Mouse (Mus musculus) left cerebral cortex, postnatal 4 days (tissue): ENCODE data around the gene Aagab. TPM values are rescaled to one million over a fixed set of nuclear protein-coding genes. Genes with fewer than 3 reads are reported as not detected.
A peak's percentile ranks its signal among the peaks of the same experiment; 100 is the strongest.

Experiments used
- DNase-seq: peaks from one replicate; pipeline ENCODE4 v3.0.0-alpha.2; 2022
- intact Hi-C: fragments of 180-260 bp; cut with DNase I; formaldehyde crosslinking; loops from one replicate; pipeline ENCODE4 v1.15.1; 2025
- total RNA-seq, 2 experiments: library from RNA; stranded (reverse); gene quantifications; 2 replicates each; pipeline ENCODE4 v1.2.3; 2021

Gene Aagab
- 10 to 100 TPM; 46.5 to 47.2 TPM for total RNA-seq

- intact Hi-C loops = loop anchor here (10.0 kb wide), 1 partner anchor 467 kb away; no protein-coding TSS in a partner anchor
- peak; percentile 97 for DNase-seq
Measured at GRCm38 (mm10) chr9:63602043-63602939, at the start of gene Aagab, which contains the start of gene Iqch. Gene Aagab, plus strand, starts transcription at chr9:63602660. Gene Iqch, minus strand, starts transcription at chr9:63602493.

DNA sequence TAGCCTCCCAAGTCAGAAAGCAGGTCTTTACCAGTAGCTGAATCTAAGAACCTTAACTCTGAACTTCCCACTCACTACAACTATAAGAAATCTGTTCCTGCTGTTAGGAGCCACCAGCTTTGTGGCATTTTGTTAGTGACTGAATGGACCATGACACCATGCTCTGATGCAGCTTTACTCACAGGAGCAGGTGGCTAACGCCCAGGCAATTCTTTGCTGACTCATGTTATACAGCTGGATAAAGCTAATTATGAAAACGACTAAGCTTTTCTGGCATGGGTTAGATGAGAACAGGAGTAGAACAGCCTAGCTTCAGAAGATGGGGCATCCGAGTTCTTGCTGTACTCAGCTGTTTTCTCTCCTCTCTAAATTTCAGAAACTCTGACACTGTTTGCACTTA, 48.8 kb upstream of the Aagab start:
- no peak for DNase-seq
- intact Hi-C loops = no loop called here

DNA sequence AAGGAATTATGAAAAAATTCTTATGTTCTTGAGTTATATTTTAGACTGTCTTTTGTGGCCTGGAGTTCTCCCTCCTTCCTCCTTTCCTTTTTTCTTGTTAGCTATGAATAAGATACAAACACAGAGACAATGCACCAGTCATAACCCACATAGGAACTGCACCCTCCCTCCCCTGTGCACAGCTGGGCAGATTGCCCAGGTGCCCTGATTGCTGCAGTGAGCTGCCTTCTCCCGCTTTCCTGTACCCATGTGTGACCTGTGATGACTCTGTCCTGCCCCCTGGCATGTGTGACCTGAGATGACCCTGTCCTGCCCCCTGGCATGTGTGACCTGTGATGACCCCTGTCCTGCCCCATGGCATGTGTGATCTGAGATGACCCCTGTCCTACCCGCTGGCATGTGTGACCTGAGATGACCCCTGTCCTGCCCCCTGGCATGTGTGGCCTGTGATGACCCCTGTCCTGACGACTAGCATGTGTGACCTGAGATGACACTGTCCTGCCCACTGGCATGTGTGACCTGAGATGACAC, 46.9 kb upstream of the Aagab start:
- intact Hi-C loops = no loop called here
- DNase-seq = no peak

GRCm38 (mm10) chr9:63556316-63556715, 46.1 kb upstream of the Aagab start:
- no peak for DNase-seq
- intact Hi-C loops = no loop called here

- no peak for DNase-seq
- intact Hi-C loops = no loop called here
Measured at GRCm38 (mm10) chr9:63556933-63557332, 45.5 kb upstream of the Aagab start.

- DNase-seq = no peak
- intact Hi-C loops = no loop called here
Measured at GRCm38 (mm10) chr9:63561931-63562330, 40.5 kb upstream of the Aagab start.

- intact Hi-C loops = no loop called here
- no peak for DNase-seq
Measured at GRCm38 (mm10) chr9:63563436-63563835, 39.0 kb upstream of the Aagab start.

DNA sequence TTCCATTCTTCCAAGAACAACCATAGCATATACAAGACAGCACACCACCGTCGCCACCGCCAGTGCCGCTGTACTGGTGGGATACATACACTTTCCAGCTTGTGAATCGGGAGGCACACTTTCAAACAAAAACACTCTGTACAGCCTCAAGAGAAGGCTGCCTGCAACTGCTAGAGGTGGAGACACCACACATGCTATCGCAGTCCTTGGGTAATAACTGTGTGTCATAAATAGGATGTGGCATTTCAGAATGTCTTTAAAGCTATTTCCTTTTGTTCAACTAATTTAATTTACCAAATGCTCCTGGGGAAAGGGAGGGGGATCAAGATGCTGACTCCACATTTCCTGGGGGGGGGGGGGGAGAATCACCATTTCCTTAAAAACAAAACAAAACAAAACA, 34.1 kb upstream of the Aagab start:
- no peak for DNase-seq
- intact Hi-C loops = no loop called here

- intact Hi-C loops = no loop called here
- DNase-seq = peak; percentile 25
Measured at GRCm38 (mm10) chr9:63568808-63569207, 33.7 kb upstream of the Aagab start.

GRCm38 (mm10) chr9:63571895-63572294, 30.6 kb upstream of the Aagab start:
- intact Hi-C loops = no loop called here
- DNase-seq = peak; percentile 37

DNA sequence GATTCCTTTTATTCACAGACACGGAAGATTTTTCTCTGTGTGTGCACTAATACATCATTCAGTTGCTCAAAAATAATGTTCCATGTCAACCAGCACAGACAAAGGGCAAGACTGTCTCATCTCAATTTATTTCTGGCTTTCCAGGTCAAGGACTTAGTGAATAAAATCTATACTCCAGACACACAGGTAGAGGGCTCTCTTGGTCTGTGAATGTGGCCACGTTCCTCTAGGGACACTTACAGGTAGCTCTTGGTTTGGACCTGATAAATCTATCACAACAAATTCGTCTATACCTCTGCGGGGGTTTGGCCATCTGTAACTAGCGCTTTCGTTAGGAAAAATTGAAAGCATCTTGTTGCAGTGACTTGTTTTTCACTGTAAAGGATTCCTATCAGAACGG, 29.6 kb upstream of the Aagab start:
- DNase-seq = no peak
- intact Hi-C loops = no loop called here

DNA sequence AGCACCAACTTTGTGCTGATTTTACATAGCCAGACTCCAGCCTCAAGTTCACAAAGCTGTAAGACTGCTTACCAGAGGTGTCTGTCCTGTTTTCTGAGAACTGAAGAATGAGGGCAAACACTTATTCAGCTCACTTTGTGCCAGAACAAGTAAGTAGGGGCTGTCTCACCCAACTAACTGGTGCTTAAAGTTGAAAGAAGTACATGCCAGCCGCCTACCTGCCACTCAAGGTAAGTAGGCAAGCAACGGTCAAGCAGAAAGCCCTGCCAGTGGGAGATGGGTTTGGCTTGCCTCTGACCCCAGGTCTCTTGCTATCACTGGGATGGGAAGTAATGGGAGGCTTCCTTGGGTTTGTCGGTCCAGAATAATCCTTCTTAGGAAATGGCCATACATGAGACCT, 25.0 kb upstream of the Aagab start:
- no peak for DNase-seq
- intact Hi-C loops = no loop called here

DNA sequence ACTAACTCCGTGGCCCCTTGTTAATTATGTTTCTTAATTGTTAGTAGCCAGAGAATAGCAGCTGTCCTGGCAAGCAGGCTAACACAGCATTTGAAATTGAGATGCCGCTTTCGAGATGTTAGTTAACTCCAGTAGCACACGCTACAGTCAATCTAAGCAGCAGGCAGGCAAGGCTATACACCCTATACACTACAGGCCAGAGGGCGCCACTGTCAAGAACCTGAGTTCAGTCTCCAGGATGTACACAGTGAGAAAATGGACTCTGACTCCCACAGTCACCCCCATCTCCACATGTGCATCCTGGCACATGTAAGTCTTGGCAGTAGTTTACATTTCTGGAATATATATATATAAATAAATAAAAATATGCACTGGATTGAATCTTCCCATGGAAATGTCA, 22.8 kb upstream of the Aagab start:
- intact Hi-C loops = no loop called here
- DNase-seq = no peak

GRCm38 (mm10) chr9:63580046-63580445, 22.4 kb upstream of the Aagab start:
- no peak for DNase-seq
- intact Hi-C loops = no loop called here

GRCm38 (mm10) chr9:63581778-63582177, 20.7 kb upstream of the Aagab start:
- intact Hi-C loops = no loop called here
- no peak for DNase-seq

DNA sequence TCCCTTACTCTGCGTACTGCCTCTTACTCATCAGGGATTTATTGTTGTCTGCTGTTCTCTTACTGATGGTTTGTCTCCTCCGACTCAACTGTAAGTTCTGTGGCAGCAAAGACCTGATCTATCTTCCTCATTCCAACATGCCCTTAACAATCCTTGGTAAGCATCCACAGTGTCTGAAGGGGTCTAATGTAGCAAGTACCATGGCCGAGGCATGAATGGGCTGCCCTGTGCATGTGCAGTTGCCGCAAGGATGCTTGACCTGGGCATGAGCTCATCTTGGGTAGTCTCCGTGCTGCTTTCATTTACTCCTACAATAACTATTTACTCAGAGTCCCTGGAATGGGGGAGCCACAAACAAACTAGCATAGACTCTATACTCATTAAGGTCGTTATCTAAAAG, 17.2 kb upstream of the Aagab start:
- intact Hi-C loops = no loop called here
- no peak for DNase-seq

DNA sequence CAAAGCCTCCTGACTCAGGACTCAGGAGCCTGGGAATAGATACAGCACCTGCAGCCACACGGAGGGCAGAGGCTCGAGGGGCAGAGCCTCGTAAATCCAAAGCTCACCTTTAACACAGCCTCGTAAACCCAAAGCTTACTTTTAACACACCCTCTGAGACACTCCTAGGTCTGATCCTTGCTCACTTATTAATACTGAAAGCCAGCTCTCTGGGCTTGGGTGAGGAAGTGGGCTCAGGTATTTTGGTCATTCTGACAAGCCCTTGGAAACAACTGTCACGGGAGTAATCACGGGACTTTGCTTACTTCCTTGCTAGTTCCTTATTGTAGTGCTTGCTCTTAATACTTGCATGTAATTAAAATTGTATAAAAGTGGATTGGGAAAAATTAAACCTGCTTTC, 13.3 kb upstream of the Aagab start:
- intact Hi-C loops = no loop called here
- no peak for DNase-seq

GRCm38 (mm10) chr9:63590592-63590991, 11.9 kb upstream of the Aagab start:
- intact Hi-C loops = no loop called here
- DNase-seq = no peak

DNA sequence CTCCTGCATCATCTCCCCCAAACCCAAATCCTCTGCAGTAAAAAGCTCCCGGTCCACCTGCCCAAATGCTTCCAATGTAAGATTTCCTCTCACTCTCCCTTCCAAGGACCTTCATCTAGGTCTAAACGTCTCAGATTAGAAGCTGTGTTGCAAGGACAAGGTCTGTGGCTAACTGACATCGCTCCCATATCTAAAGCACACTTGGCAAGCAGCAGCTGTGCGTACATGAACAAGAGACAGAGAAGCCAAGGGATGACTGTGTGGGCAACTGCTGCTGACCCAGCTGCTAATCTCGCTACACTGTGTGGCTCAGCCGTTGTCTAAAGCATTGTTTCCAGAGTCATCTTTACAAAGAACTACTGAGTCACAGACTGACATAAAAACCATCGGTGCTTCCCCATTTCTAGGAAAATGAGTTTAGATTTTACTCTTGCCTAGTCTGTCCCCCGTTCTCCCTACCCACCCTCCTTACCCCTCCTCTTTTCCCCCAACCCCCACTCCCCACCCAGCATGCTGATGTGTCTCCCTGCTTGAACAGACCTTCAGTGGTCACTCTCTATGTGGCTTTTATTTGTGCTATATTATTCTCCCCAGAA, 10.7 kb upstream of the Aagab start:
- intact Hi-C loops = no loop called here
- no peak for DNase-seq

DNA sequence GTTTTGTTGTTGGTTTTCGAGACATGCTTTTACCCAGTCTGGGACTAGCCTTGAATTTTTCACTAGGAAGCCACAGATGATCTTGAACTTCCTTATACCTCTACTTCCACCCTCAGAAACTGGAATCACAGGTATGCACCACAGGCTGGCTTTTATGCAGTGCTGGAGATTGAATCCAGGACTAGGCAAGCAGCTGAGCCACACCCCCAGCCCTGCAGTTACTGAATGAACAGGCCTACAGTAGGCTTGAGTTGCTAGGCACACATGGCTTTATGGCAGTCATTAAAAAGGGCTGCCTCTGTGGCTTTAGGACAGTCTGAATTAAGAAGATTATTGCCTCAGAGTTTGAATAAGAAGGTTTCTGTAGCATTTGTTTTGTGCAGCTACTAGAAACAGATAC, 7.4 kb upstream of the Aagab start:
- intact Hi-C loops = no loop called here
- DNase-seq = no peak

GRCm38 (mm10) chr9:63595652-63596051, 6.8 kb upstream of the Aagab start:
- intact Hi-C loops = no loop called here

DNA sequence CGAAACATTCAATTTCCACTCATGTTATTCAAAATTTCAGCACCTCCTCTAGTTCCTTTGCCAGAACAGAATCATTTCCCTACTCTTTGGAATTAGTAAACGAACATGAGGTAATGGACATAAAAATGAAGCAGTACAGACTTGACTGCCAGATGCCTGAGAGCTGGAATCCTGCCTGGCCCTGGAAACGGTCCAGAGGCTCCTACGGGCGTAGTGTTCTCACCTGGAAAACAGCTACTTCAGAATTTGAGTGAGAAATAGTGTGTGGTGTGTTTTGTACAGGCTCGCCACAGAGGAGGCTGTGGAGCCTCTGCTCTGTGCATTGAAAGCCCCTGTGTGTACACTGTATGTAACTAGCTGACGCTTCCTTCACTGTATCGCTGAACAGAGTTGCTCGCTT, 5.8 kb upstream of the Aagab start:
- no peak for DNase-seq
- intact Hi-C loops = no loop called here

More at GRCm38 (mm10) chr9:63595652-63596051, 6.8 kb upstream of the Aagab start:
- DNase-seq = no peak
